Mouse (Mus musculus) kidney, adult 2 months (tissue): ENCODE measurements around the gene Sorcs2. TPM values are rescaled to one million over a fixed set of nuclear protein-coding genes. Genes with fewer than 3 reads are reported as not detected.

Experiments used
- DNase-seq: peaks from one replicate; pipeline ENCODE4 v3.0.0; 2021
- H3K27ac ChIP-seq: fragments of 200-500 bp; 2 replicates; pipeline ENCODE4 v1.5.1; 2012; ENCODE audit warnings: low read depth, low read length, control low read depth, inconsistent platforms; ENCODE audit not compliant: insufficient read depth
- H3K27me3 ChIP-seq: fragments of 200-500 bp; replicated peaks from 2 replicates; pipeline ENCODE4 v1.6.1; 2012; ENCODE audit warnings: mild to moderate bottlenecking, moderate library complexity, low read length, inconsistent platforms; ENCODE audit not compliant: control insufficient read depth, insufficient read depth
- H3K36me3 ChIP-seq: fragments of 200-500 bp; 2 replicates; pipeline ENCODE4 v1.6.1; 2012; ENCODE audit warnings: mild to moderate bottlenecking, moderate library complexity, low read length, inconsistent platforms; ENCODE audit not compliant: control insufficient read depth, insufficient read depth
- H3K4me1 ChIP-seq: fragments of 200-500 bp; 2 replicates; pipeline ENCODE4 v1.6.1; 2011; ENCODE audit warnings: low read length; ENCODE audit not compliant: control insufficient read depth, insufficient read depth
- H3K4me3 ChIP-seq: fragments of 200-500 bp; 2 replicates; pipeline ENCODE4 v1.5.1; 2011; ENCODE audit warnings: mild to moderate bottlenecking, low read depth, low read length, control low read depth; ENCODE audit not compliant: insufficient read depth
- CTCF ChIP-seq: fragments of 200-500 bp; conservative IDR thresholded peaks from 2 replicates; pipeline ENCODE4 v1.5.1; 2011; ENCODE audit warnings: low read depth, mild to moderate bottlenecking, control low read depth, low read length, moderate library complexity, mixed read lengths; ENCODE audit not compliant: insufficient read depth, insufficient read length
- POLR2A ChIP-seq: fragments of 200-500 bp; IDR thresholded peaks from one replicate; pipeline ENCODE4 v1.6.1; 2011; ENCODE audit warnings: low read depth, low read length, control low read depth
- WGBS: fragments of 180-500 bp; shearing (Covaris S2); methylation state at CpG from one replicate; pipeline ENCODE4 v1.1.7; 2018; 5-methylcytosine and 5-hydroxymethylcytosine counted together
- polyA plus RNA-seq: library from polyadenylated mRNA; depleted of rRNA; stranded (reverse); fragments of >200 nt; gene quantifications from 2 replicates; pipeline ENCODE4 v1.2.3, GENCODE M21; 2012

Gene Sorcs2
- polyA plus RNA-seq, 1 experiment, result 1.9 TPM

- 80% methylated on average over 4 of the region's 4 CpGs for WGBS
Measured at GRCm38 (mm10) chr5:36191285-36191684, 206.7 kb downstream of the Sorcs2 start.

GRCm38 (mm10) chr5:36188310-36188709 is 209.6 kb downstream of the Sorcs2 start:
- no peaks in the 10 kb centered on the region for H3K36me3 ChIP-seq
- WGBS, result 60% methylated on average over 4 of the region's 4 CpGs
- DNase-seq, result peak; percentile 36
- no peak overlapping the region for H3K4me3 ChIP-seq
- TF ChIP-seq CTCF, result no peak
- TF ChIP-seq POLR2A, result no peak
- H3K27ac ChIP-seq, result no peak overlapping the region
- no peaks in the 10 kb centered on the region for H3K27me3 ChIP-seq
- H3K4me1 ChIP-seq, result no peaks in the 10 kb centered on the region

More at GRCm38 (mm10) chr5:36191285-36191684, 206.7 kb downstream of the Sorcs2 start:
- Histone ChIP-seq H3K27ac (no peak overlapping the region), H3K4me3 (no peak overlapping the region), H3K4me1 (no peaks in the 10 kb centered on the region), H3K36me3 (no peaks in the 10 kb centered on the region), H3K27me3 (no peaks in the 10 kb centered on the region)
- no peak for DNase-seq
- TF ChIP-seq POLR2A (no peak), CTCF (no peak)

- no peaks in the 10 kb centered on the region for H3K4me1 ChIP-seq
- peak; percentile 30 for DNase-seq
- no peaks in the 10 kb centered on the region for H3K27me3 ChIP-seq
- H3K27ac ChIP-seq, result no peak overlapping the region
- TF ChIP-seq POLR2A (no peak), CTCF (0 out of 2 replicates have a peak, but pooled peaks have one; percentile 14)
- H3K36me3 ChIP-seq, result no peaks in the 10 kb centered on the region
- no peak overlapping the region for H3K4me3 ChIP-seq
- WGBS, result 35% methylated on average over 8 of the region's 8 CpGs
Measured at GRCm38 (mm10) chr5:36186294-36187053, 211.5 kb downstream of the Sorcs2 start.

GRCm38 (mm10) chr5:36182326-36182725 is 215.6 kb downstream of the Sorcs2 start:
- no peak overlapping the region for H3K4me3 ChIP-seq
- TF ChIP-seq POLR2A (no peak), CTCF (no peak)
- no peak overlapping the region for H3K27ac ChIP-seq
- DNase-seq, result no peak
- H3K36me3 ChIP-seq, result no peaks in the 10 kb centered on the region
- H3K27me3 ChIP-seq, result no peaks in the 10 kb centered on the region
- WGBS, result 77% methylated on average over 7 of the region's 7 CpGs
- no peaks in the 10 kb centered on the region for H3K4me1 ChIP-seq

DNA sequence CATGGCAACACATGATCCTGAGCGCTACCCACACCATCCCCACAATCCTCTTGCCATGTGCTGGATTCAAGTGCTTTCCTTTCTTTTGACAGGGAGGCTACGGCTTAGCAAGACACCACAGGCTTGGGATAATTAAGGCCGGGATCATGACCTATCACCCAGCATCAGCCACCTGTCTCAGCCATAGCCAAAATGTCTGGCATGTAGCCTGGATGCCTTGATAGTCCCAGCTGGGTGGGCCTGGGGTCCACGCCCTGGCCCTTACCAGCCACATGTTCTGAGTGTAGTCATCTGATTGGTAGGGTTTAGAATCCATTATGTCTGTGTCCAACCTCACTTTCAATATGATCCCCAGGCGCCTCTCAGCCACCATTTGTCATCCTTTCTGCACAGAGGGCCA is 218.2 kb downstream of the Sorcs2 start:
- Histone ChIP-seq H3K4me1 (peaks cover 3% of the 10 kb centered on the region; the same call in 1 of the 2 replicates), H3K27ac (no peak overlapping the region), H3K4me3 (no peak overlapping the region), H3K36me3 (no peaks in the 10 kb centered on the region), H3K27me3 (no peaks in the 10 kb centered on the region)
- DNase-seq, result no peak
- TF ChIP-seq POLR2A (no peak), CTCF (no peak)
- WGBS, result 97% methylated on average over 5 of the region's 5 CpGs

DNA sequence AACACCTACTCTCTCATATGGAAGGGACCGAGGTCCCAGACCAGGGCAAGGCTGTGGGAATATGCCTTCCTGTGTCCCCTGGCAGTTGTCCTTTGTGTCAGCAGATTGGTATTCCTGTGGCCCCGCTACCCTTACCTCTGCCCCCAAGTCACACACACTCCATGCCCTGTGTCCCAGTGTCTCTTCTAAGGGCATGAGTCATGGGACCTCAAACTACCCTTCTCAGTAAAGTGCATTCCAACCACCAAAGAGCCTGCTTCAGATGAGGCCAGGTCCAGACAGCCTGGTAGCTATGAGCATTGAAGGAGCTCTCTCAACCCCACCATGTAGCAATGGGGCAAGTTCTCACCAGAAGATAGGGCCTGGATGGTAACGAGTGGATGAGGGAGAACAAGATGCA is 219.2 kb downstream of the Sorcs2 start:
- H3K27ac ChIP-seq, result no peak overlapping the region
- no peak overlapping the region for H3K4me3 ChIP-seq
- WGBS, result 93% methylated on average over 3 of the region's 3 CpGs
- DNase-seq, result no peak
- H3K4me1 ChIP-seq, result peaks cover 3% of the 10 kb centered on the region; the same call in 1 of the 2 replicates
- TF ChIP-seq CTCF (no peak), POLR2A (no peak)
- no peaks in the 10 kb centered on the region for H3K27me3 ChIP-seq
- H3K36me3 ChIP-seq, result no peaks in the 10 kb centered on the region

DNA sequence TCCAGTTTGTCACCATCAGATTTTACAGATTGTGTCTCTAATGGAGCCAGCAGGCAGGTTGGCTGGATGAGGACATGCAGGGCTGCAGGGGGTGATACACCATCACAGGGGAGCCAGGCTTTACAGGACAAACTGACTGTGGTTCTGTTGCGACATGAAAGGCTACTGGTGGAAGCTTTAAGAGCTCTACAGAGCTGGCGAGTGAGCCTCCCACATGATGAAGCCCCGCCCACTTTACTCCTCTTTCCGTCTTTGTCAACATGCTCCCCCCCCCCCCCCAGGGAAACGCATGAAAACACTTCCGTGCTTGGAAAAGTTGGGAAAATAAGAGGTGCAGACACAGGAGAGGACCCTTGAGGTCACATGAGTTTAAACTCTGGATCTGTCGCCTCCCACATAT is 219.7 kb downstream of the Sorcs2 start:
- WGBS, result 36% methylated on average over 7 of the region's 7 CpGs
- Histone ChIP-seq H3K27me3 (no peaks in the 10 kb centered on the region), H3K36me3 (no peaks in the 10 kb centered on the region), H3K27ac (no peak overlapping the region), H3K4me1 (peaks cover 3% of the 10 kb centered on the region; the same call in 1 of the 2 replicates), H3K4me3 (no peak overlapping the region)
- DNase-seq, result no peak
- TF ChIP-seq POLR2A (no peak), CTCF (no peak)
